Mouse (Mus musculus) forebrain, embryonic 12.5 days (tissue): ENCODE measurements around the gene Uqcc1. TPM values are rescaled to one million over a fixed set of nuclear protein-coding genes. Genes with fewer than 3 reads are reported as not detected.

Experiments
- ATAC-seq: fragments of 200-750 bp; cut with Nextera tagmentation; 2 replicates; pipeline ENCODE4 v1.8.0; 2017; ENCODE audit warnings: moderate TSS enrichment; ENCODE audit not compliant: low FRiP score
- H3K27ac ChIP-seq: fragments of 300-500 bp; sonication (generic); 2 replicates; pipeline ENCODE4 v1.5.1; 2016; ENCODE audit warnings: mild to moderate bottlenecking
- H3K27me3 ChIP-seq: fragments of 300-500 bp; sonication (generic); 2 replicates; pipeline ENCODE4 v1.6.1; 2016; ENCODE audit warnings: mild to moderate bottlenecking
- H3K36me3 ChIP-seq: fragments of 300-500 bp; sonication (generic); replicated peaks from 2 replicates; pipeline ENCODE4 v1.6.1; 2016; ENCODE audit warnings: mild to moderate bottlenecking
- H3K4me1 ChIP-seq: fragments of 300-500 bp; sonication (generic); 2 replicates; pipeline ENCODE4 v1.6.1; 2016
- H3K4me2 ChIP-seq: fragments of 300-500 bp; sonication (generic); 2 replicates; pipeline ENCODE4 v1.6.1; 2016; ENCODE audit warnings: mild to moderate bottlenecking, moderate library complexity
- H3K4me3 ChIP-seq: fragments of 300-500 bp; sonication (generic); replicated peaks from 2 replicates; pipeline ENCODE4 v1.5.1; 2016; ENCODE audit warnings: mild to moderate bottlenecking
- H3K9ac ChIP-seq: fragments of 300-500 bp; sonication (generic); 2 replicates; pipeline ENCODE4 v1.6.1; 2016; ENCODE audit warnings: mild to moderate bottlenecking
- H3K9me3 ChIP-seq: fragments of 300-500 bp; sonication (generic); 2 replicates; pipeline ENCODE4 v1.6.1; 2016
- WGBS: fragments of 180-500 bp; shearing (Covaris S2); methylation state at CpG from one replicate; pipeline ENCODE4 v1.1.7; 2016; 5-methylcytosine and 5-hydroxymethylcytosine counted together
- polyA plus RNA-seq: library from polyadenylated mRNA; unstranded; fragments of >200 nt; fragmentation: Nextera tagmentation; extraction: Ambion mirVana; gene quantifications from 2 replicates; pipeline ENCODE4 v1.2.1, GENCODE M21; 2016

Uqcc1 gene
- polyA plus RNA-seq, 1 experiment from 2014 or later = 72.9 TPM

- peaks cover 56% of the 10 kb centered on the region for H3K36me3 ChIP-seq
Measured at GRCm38 (mm10) chr2:155914684-155915083, 15.4 kb downstream of the Uqcc1 start.

GRCm38 (mm10) chr2:155903632-155904008 is 26.5 kb downstream of the Uqcc1 start:
- H3K4me3 ChIP-seq = no peak overlapping the region
- H3K9ac ChIP-seq = no peak overlapping the region
- H3K36me3 ChIP-seq = peaks cover 31% of the 10 kb centered on the region
- WGBS = 95% methylated on average over 6 of the region's 6 CpGs
- H3K9me3 ChIP-seq = no peaks in the 10 kb centered on the region
- H3K4me2 ChIP-seq = no peak overlapping the region
- no peaks in the 10 kb centered on the region for H3K4me1 ChIP-seq
- H3K27me3 ChIP-seq = no peaks in the 10 kb centered on the region
- no peak for ATAC-seq
- H3K27ac ChIP-seq = no peak overlapping the region

More at GRCm38 (mm10) chr2:155914684-155915083, 15.4 kb downstream of the Uqcc1 start:
- no peak overlapping the region for H3K4me3 ChIP-seq
- WGBS = 95% methylated on average over 6 of the region's 6 CpGs
- H3K4me1 ChIP-seq = no peaks in the 10 kb centered on the region
- H3K9me3 ChIP-seq = no peaks in the 10 kb centered on the region
- H3K9ac ChIP-seq = no peak overlapping the region
- ATAC-seq = no peak
- H3K27ac ChIP-seq = no peak overlapping the region
- H3K4me2 ChIP-seq = no peak overlapping the region
- H3K27me3 ChIP-seq = no peaks in the 10 kb centered on the region

DNA sequence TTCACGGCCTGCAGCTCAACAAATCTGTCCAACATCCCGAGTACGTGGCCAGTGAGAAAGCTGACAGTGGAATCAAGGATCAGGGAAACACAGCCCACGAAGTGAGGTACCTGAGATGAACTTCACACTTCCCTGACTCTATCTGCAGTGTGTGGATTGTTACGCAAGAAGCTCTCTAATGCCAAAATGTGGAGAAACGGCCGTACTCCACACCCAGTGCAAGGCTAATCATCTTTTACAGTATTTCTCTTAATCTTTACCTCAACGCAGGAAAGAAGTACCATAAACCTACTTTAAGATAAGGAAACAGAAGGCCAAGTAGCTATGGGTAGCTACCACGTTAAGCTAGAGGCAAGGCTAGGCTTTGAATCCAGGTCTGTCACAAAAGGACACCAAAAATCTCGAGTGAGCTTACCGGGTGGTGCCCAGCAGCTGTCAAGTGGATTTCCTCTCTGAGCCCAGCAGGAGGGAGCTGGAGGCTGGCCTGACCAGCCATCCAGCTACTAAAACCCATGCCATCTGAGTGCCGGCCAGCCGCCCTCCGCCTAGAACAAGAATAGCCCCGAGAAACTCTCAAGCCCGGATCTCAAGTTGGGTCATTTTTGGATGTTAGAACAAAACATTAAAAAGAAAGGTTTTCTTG is 27.0 kb downstream of the Uqcc1 start:
- Histone ChIP-seq H3K36me3 (peaks cover 36% of the 10 kb centered on the region), H3K27me3 (no peaks in the 10 kb centered on the region), H3K4me1 (no peaks in the 10 kb centered on the region), H3K27ac (no peak overlapping the region), H3K4me2 (no peak overlapping the region), H3K4me3 (no peak overlapping the region), H3K9me3 (no peaks in the 10 kb centered on the region), H3K9ac (no peak overlapping the region)
- WGBS = 87% methylated on average over 16 of the region's 16 CpGs
- ATAC-seq = no peak

DNA sequence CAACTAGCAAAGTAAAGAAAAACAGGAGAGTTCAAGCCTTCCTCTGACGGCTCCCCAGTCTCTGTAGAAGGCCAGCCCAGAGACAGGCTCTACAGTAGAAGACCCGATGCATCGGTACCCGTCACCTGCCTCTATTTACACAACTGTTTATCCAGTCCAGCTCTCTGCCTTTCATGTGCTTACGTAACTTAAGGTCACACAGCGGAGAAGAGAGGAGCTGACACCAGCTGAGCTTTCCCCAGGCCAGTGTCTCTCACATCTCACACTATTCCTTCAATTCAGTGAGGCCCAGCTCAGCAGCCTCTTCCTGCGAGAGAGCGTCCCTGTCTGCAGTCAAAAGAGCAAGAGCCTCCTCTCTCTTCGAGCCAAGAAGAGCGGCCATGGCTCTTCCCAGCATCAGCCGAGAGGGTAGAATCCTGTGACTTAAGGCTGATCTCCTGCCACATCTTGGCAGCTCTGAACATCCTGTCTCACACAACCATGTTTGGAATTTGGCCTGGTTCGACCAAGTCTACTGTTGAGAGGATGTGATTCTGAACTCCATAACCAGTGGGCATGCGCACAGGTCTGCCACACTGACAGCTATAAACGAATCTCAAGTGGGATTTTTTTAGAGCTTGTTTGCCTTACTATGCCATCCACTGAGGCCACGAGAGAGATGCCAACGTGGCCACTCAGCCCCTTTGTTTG is 34.9 kb downstream of the Uqcc1 start:
- 88% methylated on average over 16 of the region's 16 CpGs for WGBS
- H3K27ac ChIP-seq = no peak overlapping the region
- peaks cover 31% of the 10 kb centered on the region for H3K36me3 ChIP-seq
- no peak overlapping the region for H3K4me2 ChIP-seq
- no peak for ATAC-seq
- H3K4me3 ChIP-seq = no peak overlapping the region
- H3K9me3 ChIP-seq = no peaks in the 10 kb centered on the region
- no peaks in the 10 kb centered on the region for H3K4me1 ChIP-seq
- H3K9ac ChIP-seq = no peak overlapping the region
- H3K27me3 ChIP-seq = no peaks in the 10 kb centered on the region

DNA sequence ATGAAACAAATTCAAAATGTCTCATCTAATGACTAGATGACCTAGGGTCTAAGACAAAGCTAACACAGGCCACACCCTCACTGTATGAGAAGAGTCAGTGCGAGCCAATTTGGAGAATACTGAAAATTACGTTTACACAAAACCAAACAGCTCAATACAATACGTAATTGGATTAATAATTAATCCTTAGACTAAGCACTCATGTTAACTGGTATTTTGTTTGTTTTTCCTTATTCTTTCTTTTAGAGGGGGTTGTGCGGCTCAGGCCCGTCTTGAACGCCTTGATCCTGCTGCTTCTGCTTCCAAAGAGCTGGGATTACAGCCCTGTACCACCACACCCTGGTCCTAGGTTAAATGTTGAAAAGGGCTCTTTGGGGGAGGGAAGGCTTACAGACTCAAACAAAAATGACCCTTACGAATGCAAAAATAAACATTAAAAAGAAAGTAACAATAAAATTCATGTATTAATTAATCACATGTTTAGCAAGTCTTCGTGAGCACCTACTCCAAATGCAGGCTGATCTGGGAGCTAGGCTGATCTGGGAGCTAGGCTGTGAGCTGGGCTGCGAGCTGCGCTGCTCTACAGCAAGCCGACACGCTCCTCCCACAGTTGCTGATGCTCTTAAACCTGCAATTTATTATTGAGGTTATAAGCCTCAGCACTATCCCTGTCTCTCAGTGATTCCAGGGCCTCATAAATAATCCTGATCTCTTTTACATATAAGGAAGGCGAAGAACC is 35.6 kb downstream of the Uqcc1 start:
- Histone ChIP-seq H3K4me1 (no peaks in the 10 kb centered on the region), H3K4me3 (no peak overlapping the region), H3K4me2 (no peak overlapping the region), H3K27me3 (no peaks in the 10 kb centered on the region), H3K36me3 (peaks cover 34% of the 10 kb centered on the region), H3K9ac (no peak overlapping the region), H3K27ac (no peak overlapping the region), H3K9me3 (no peaks in the 10 kb centered on the region)
- 91% methylated on average over 13 of the region's 13 CpGs for WGBS
- ATAC-seq = no peak

DNA sequence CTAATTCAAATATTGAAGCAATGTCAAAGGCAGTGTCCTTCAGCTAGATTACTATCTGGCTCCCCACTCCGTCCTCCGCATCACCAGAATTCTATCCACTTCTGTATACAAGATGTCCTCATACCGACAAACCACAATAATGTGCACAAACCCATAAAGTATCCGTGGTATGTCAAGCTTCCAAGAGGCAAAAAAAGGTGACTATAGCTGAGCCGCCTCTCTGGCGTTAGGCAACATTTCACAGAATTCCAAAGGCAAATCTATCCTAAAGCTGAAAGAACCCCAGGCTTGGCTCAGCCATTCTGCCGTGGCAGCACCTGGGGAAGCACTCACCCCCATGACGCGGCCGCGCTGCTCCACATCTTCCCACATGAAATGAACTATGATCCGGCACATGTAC is 43.3 kb downstream of the Uqcc1 start:
- no peak for ATAC-seq
- no peak overlapping the region for H3K4me3 ChIP-seq
- H3K9ac ChIP-seq = no peak overlapping the region
- 94% methylated on average over 12 of the region's 12 CpGs for WGBS
- no peaks in the 10 kb centered on the region for H3K27me3 ChIP-seq
- H3K36me3 ChIP-seq = peaks cover 30% of the 10 kb centered on the region
- H3K27ac ChIP-seq = no peak overlapping the region
- H3K9me3 ChIP-seq = no peaks in the 10 kb centered on the region
- no peaks in the 10 kb centered on the region for H3K4me1 ChIP-seq
- H3K4me2 ChIP-seq = no peak overlapping the region

GRCm38 (mm10) chr2:155885271-155885697 is 44.8 kb downstream of the Uqcc1 start:
- Histone ChIP-seq H3K36me3 (peaks cover 30% of the 10 kb centered on the region), H3K27me3 (no peaks in the 10 kb centered on the region), H3K4me3 (no peak overlapping the region), H3K4me2 (no peak overlapping the region), H3K9me3 (no peaks in the 10 kb centered on the region), H3K9ac (no peak overlapping the region), H3K4me1 (no peaks in the 10 kb centered on the region), H3K27ac (no peak overlapping the region)
- WGBS = 91% methylated on average over 10 of the region's 10 CpGs
- ATAC-seq = no peak

DNA sequence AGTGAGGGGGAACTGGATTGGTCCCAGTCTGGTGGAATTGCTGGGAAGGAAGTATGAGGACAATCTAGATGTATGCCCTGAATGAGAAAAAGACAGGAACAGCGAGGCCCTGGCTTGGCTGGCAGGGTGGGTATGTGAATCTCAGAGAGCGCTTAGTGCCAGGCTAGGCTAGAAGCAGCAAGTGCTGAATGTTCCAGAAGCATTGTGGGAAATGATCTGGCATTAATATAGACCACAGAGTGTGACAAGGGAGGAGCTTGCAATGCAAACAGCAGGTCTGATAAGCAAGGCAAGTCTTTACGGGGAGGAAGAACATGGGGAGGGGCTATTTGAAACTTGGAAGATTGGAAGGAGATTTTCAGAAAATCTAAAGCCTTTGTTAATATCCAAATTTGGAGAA is 48.0 kb downstream of the Uqcc1 start:
- Histone ChIP-seq H3K4me1 (no peaks in the 10 kb centered on the region), H3K4me2 (no peak overlapping the region), H3K27me3 (no peaks in the 10 kb centered on the region), H3K9me3 (no peaks in the 10 kb centered on the region), H3K36me3 (peaks cover 36% of the 10 kb centered on the region), H3K9ac (no peak overlapping the region), H3K27ac (no peak overlapping the region), H3K4me3 (no peak overlapping the region)
- no peak for ATAC-seq
- 94% methylated on average over 3 of the region's 3 CpGs for WGBS

- 83% methylated on average over 21 of the region's 21 CpGs for WGBS
- H3K9me3 ChIP-seq = no peaks in the 10 kb centered on the region
- no peak overlapping the region for H3K27ac ChIP-seq
- H3K27me3 ChIP-seq = no peaks in the 10 kb centered on the region
- H3K4me1 ChIP-seq = no peaks in the 10 kb centered on the region
- H3K9ac ChIP-seq = no peak overlapping the region
- H3K36me3 ChIP-seq = peaks cover 40% of the 10 kb centered on the region
- no peak for ATAC-seq
- H3K4me2 ChIP-seq = no peak overlapping the region
- H3K4me3 ChIP-seq = no peak overlapping the region
Measured at GRCm38 (mm10) chr2:155878964-155879876, 50.9 kb downstream of the Uqcc1 start.

- Histone ChIP-seq H3K27me3 (no peaks in the 10 kb centered on the region), H3K9ac (no peak overlapping the region), H3K4me1 (peaks cover 10% of the 10 kb centered on the region; the same call in 1 of the 2 replicates), H3K4me2 (no peak overlapping the region), H3K9me3 (no peaks in the 10 kb centered on the region), H3K36me3 (peaks cover 31% of the 10 kb centered on the region), H3K4me3 (no peak overlapping the region), H3K27ac (peak overlapping the region; percentile 42; the same call in 1 of the 2 replicates)
- ATAC-seq = no peak
- WGBS = 90% methylated on average over 6 of the region's 6 CpGs
Measured at GRCm38 (mm10) chr2:155873636-155874035, 56.5 kb downstream of the Uqcc1 start.

DNA sequence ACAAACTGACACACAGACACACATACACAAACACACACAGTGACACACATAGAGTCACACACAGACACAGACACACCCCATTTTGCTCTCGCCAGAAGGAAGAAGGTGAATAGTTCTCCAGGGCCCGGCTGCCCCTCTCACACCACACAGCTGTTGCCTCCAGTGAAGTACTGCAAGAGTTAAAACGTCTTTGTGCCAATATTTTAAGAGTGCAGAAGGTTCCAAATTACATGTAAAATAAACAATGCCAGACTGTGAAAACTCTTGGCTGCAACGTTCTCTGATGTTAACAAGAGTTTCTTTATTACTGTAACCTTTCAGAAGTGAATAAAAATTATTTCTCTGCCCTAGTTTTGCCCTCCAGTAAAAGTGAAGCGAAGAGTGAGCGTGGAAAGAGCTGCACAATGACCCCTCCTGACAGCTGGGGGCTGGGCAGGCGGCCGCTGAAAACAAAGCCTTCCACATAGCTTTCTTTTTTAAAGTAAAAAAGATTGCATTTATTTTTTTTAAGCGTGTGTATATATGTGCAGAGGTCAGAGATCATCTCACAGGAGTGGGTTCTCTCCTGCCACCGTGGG is 57.1 kb downstream of the Uqcc1 start:
- Histone ChIP-seq H3K27ac (peak overlapping the region; percentile 42; the same call in 1 of the 2 replicates), H3K9ac (no peak overlapping the region), H3K4me2 (no peak overlapping the region), H3K27me3 (no peaks in the 10 kb centered on the region), H3K4me3 (no peak overlapping the region), H3K36me3 (peaks cover 34% of the 10 kb centered on the region), H3K4me1 (peaks cover 10% of the 10 kb centered on the region; the same call in 1 of the 2 replicates), H3K9me3 (no peaks in the 10 kb centered on the region)
- 74% methylated on average over 10 of the region's 10 CpGs for WGBS
- ATAC-seq = no peak
